14 mouse cellular contexts compared by ENCODE assay signal in genomic region chr6:94634274-94634673, GRCm38 (mm10).
DNase-seq lines count a peak whose midpoint lies in the region; ATAC-seq lines count a peak whose summit lies in the region.
"Had no signal": no experiment of that assay in that cellular context is flagged by ENCODE, and none has a peak within 500 bp of the region (broad histone marks: within the 10 kb centered on the region; RNA-seq: fewer than 3 reads in every experiment).

No protein-coding gene starts in this region.

- intact Hi-C loops in heart, postnatal 36 days (cut with DNase I), result no loop called here

- 85% methylated on average over 4 of the region's 4 CpGs for WGBS in neural tube, embryonic 14.5 days
- WGBS in neural tube, embryonic 15.5 days, result 81% methylated on average over 4 of the region's 4 CpGs
- 53% methylated on average over 4 of the region's 4 CpGs for WGBS in liver, embryonic 12.5 days (ENCODE audit: insufficient replicate concordance)

- H3K27me3 ChIP-seq in neural tube, embryonic 14.5 days (ENCODE audit: control insufficient read depth, insufficient read depth, low read length), result no peaks in the 10 kb centered on the region
- H3K27me3 ChIP-seq in neural tube, embryonic 15.5 days (replicated peaks), result no peaks in the 10 kb centered on the region
- H3K27me3 ChIP-seq in liver, embryonic 12.5 days (replicated peaks), result no peaks in the 10 kb centered on the region

- peak; percentile 42 for DNase-seq in thymus, postnatal 25 days
- DNase-seq in frontal cortex, postnatal 36 days (ENCODE audit: low spot score in 2 of 2), result no peak
- DNase-seq in heart, postnatal 36 days, result no peak
- no peak for DNase-seq in retina, embryonic 14.5 days (ENCODE audit: low spot score)
- DNase-seq: adrenal gland, postnatal 14 days; cerebellum, postnatal 10 days; heart, adult 18-20 months; kidney, adult 9 months; lung, postnatal 36 days had no signal

- no peak for ATAC-seq in neural tube, embryonic 14.5 days (ENCODE audit: low read depth)
- ATAC-seq in neural tube, embryonic 15.5 days (ENCODE audit: low FRiP score), result no peak
- ATAC-seq in common myeloid progenitor, adult 5-6 weeks (replicated peaks; ENCODE audit: low read depth, poor library complexity, severe bottlenecking), result 0 out of 2 replicates have a peak, but pooled peaks have one; percentile 16
- ATAC-seq in liver, embryonic 12.5 days, result peak; percentile 56; the same call in 1 of the 2 replicates

- H3K9me3 ChIP-seq in neural tube, embryonic 14.5 days (ENCODE audit: control insufficient read depth, low read length), result no peaks in the 10 kb centered on the region
- H3K9me3 ChIP-seq in neural tube, embryonic 15.5 days (replicated peaks), result no peaks in the 10 kb centered on the region
- H3K9me3 ChIP-seq in liver, embryonic 12.5 days (replicated peaks), result no peaks in the 10 kb centered on the region

- H3K4me2 ChIP-seq in neural tube, embryonic 14.5 days (ENCODE audit: low read depth, low read length), result no peak overlapping the region
- no peak overlapping the region for H3K4me2 ChIP-seq in neural tube, embryonic 15.5 days
- H3K4me2 ChIP-seq in liver, embryonic 12.5 days, result no peak overlapping the region

- H3K27ac ChIP-seq in neural tube, embryonic 14.5 days (ENCODE audit: low read depth, low read length), result 0 out of 2 replicates have a peak overlapping the region, but pooled peaks have one; percentile 40
- H3K27ac ChIP-seq in neural tube, embryonic 15.5 days (replicated peaks), result no peak overlapping the region; the same call in 1 of the 2 replicates
- no peak overlapping the region for H3K27ac ChIP-seq in liver, embryonic 12.5 days

- H3K9ac ChIP-seq in neural tube, embryonic 14.5 days (replicated peaks; ENCODE audit: low read depth, low read length), result no peak overlapping the region
- no peak overlapping the region for H3K9ac ChIP-seq in neural tube, embryonic 15.5 days (replicated peaks)
- no peak overlapping the region for H3K9ac ChIP-seq in liver, embryonic 12.5 days

- H3K4me3 ChIP-seq in neural tube, embryonic 14.5 days (ENCODE audit: low read depth, low read length), result no peak overlapping the region
- no peak overlapping the region for H3K4me3 ChIP-seq in neural tube, embryonic 15.5 days (replicated peaks)
- H3K4me3 ChIP-seq in liver, embryonic 12.5 days, result no peak overlapping the region
- H3K4me3 ChIP-seq: layer of hippocampus, adult 2 months had no signal

- no peaks in the 10 kb centered on the region for H3K36me3 ChIP-seq in neural tube, embryonic 14.5 days (ENCODE audit: control insufficient read depth, insufficient read depth, low read length)
- no peaks in the 10 kb centered on the region for H3K36me3 ChIP-seq in neural tube, embryonic 15.5 days
- no peaks in the 10 kb centered on the region for H3K36me3 ChIP-seq in liver, embryonic 12.5 days

- H3K4me1 ChIP-seq in neural tube, embryonic 14.5 days (ENCODE audit: control insufficient read depth, insufficient read depth, low read length), result no peaks in the 10 kb centered on the region
- H3K4me1 ChIP-seq in neural tube, embryonic 15.5 days, result peaks cover 31% of the 10 kb centered on the region
- peaks cover 9% of the 10 kb centered on the region; the same call in 1 of the 2 replicates for H3K4me1 ChIP-seq in liver, embryonic 12.5 days

Comparison
In these comparisons a context has a peak if more than half of its experiments do, and no peak if none do; other contexts are left out.
1. ATAC-seq: peak in common myeloid progenitor, adult 5-6 weeks (single experiment) and liver, embryonic 12.5 days (single experiment); none in neural tube, embryonic 14.5 days (single experiment) and neural tube, embryonic 15.5 days (single experiment).